Mouse (Mus musculus): ENCODE results near the gene Plekhg1. TPM values are rescaled to one million over a fixed set of nuclear protein-coding genes. Genes with fewer than 3 reads are reported as not detected.
A peak's percentile ranks its signal among the peaks of the same experiment; 100 is the strongest.

Gene Plekhg1
- polyA plus RNA-seq, 1 experiment from 2014 or later = 6.1 TPM

- no peak overlapping the region for H3K27ac ChIP-seq
- H3K4me1 ChIP-seq = no peaks in the 10 kb centered on the region
- H3K9me3 ChIP-seq = no peaks in the 10 kb centered on the region
- DNase-seq (ENCODE audit: low spot score) = peak; percentile 92
- no peaks in the 10 kb centered on the region for H3K27me3 ChIP-seq (ENCODE audit: insufficient read depth, poor library complexity, severe bottlenecking)
- WGBS = 62% methylated on average over 15 of the region's 15 CpGs
- H3K4me3 ChIP-seq = no peak overlapping the region
- peaks cover 64% of the 10 kb centered on the region for H3K36me3 ChIP-seq
These were observed 256.2 kb downstream of the Plekhg1 start for GRCm38 (mm10) chr10:3996170-3996876.

- 93% methylated on average over 7 of the region's 7 CpGs for WGBS
- DNase-seq (ENCODE audit: low spot score) = no peak
- peaks cover 51% of the 10 kb centered on the region for H3K36me3 ChIP-seq
These were observed 257.8 kb downstream of the Plekhg1 start for GRCm38 (mm10) chr10:3997851-3998426.

GRCm38 (mm10) chr10:4002711-4003110 is 262.5 kb downstream of the Plekhg1 start:
- no peak overlapping the region for H3K4me3 ChIP-seq
- no peak for DNase-seq (ENCODE audit: low spot score)
- WGBS = 91% methylated on average over 5 of the region's 5 CpGs

More at GRCm38 (mm10) chr10:3997851-3998426, 257.8 kb downstream of the Plekhg1 start:
- Histone ChIP-seq H3K4me3 (no peak overlapping the region), H3K27me3 (ENCODE audit: insufficient read depth, poor library complexity, severe bottlenecking) (no peaks in the 10 kb centered on the region), H3K4me1 (no peaks in the 10 kb centered on the region), H3K27ac (no peak overlapping the region), H3K9me3 (no peaks in the 10 kb centered on the region)

GRCm38 (mm10) chr10:4005191-4005590 is 265.0 kb downstream of the Plekhg1 start:
- WGBS = 82% methylated on average over 7 of the region's 7 CpGs

More at GRCm38 (mm10) chr10:4002711-4003110, 262.5 kb downstream of the Plekhg1 start:
- no peak overlapping the region for H3K27ac ChIP-seq
- no peaks in the 10 kb centered on the region for H3K9me3 ChIP-seq
- no peaks in the 10 kb centered on the region for H3K4me1 ChIP-seq
- no peaks in the 10 kb centered on the region for H3K27me3 ChIP-seq (ENCODE audit: insufficient read depth, poor library complexity, severe bottlenecking)
- H3K36me3 ChIP-seq = peaks cover 35% of the 10 kb centered on the region

GRCm38 (mm10) chr10:4006296-4007015 is 266.3 kb downstream of the Plekhg1 start:
- Histone ChIP-seq H3K9me3 (no peaks in the 10 kb centered on the region), H3K4me3 (no peak overlapping the region), H3K36me3 (peaks cover 15% of the 10 kb centered on the region), H3K27me3 (ENCODE audit: insufficient read depth, poor library complexity, severe bottlenecking) (no peaks in the 10 kb centered on the region), H3K27ac (no peak overlapping the region), H3K4me1 (no peaks in the 10 kb centered on the region)
- DNase-seq (ENCODE audit: low spot score) = no peak
- 68% methylated on average over 7 of the region's 7 CpGs for WGBS

More at GRCm38 (mm10) chr10:4005191-4005590, 265.0 kb downstream of the Plekhg1 start:
- no peaks in the 10 kb centered on the region for H3K4me1 ChIP-seq
- peaks cover 23% of the 10 kb centered on the region for H3K36me3 ChIP-seq
- DNase-seq (ENCODE audit: low spot score) = no peak
- no peak overlapping the region for H3K4me3 ChIP-seq
- no peaks in the 10 kb centered on the region for H3K27me3 ChIP-seq (ENCODE audit: insufficient read depth, poor library complexity, severe bottlenecking)
- H3K27ac ChIP-seq = no peak overlapping the region
- H3K9me3 ChIP-seq = no peaks in the 10 kb centered on the region

Other genes with a start within 250 kb of the Plekhg1 start
- 0.47 and 0.57 TPM in 2 replicates for gene Iyd, start 200.1 kb upstream of the Plekhg1 start, polyA plus RNA-seq (2016; fragmentation: Nextera tagmentation; extraction: Ambion mirVana)
- gene Mthfd1l, start 232.8 kb downstream of the Plekhg1 start, polyA plus RNA-seq (2016; fragmentation: Nextera tagmentation; extraction: Ambion mirVana) = 20.1 and 23.2 TPM in 2 replicates

All from heart, embryonic 10.5 days (tissue).